Mouse (Mus musculus) testis, adult 2 months (tissue): ENCODE results near the gene Recql.

Experiments
- CTCF ChIP-seq: fragments of 200-500 bp; IDR thresholded peaks from 2 replicates; pipeline ENCODE4 v1.5.1; 2012; ENCODE audit warnings: low read depth, mild to moderate bottlenecking, inconsistent platforms, low read length, moderate library complexity; ENCODE audit not compliant: control insufficient read depth, insufficient read depth, insufficient replicate concordance
- POLR2A ChIP-seq: fragments of 200-500 bp; IDR thresholded peaks from 2 replicates; pipeline ENCODE4 v1.6.1; 2012; ENCODE audit warnings: low read depth, mild to moderate bottlenecking, inconsistent platforms, low read length, moderate library complexity; ENCODE audit not compliant: control insufficient read depth

DNA sequence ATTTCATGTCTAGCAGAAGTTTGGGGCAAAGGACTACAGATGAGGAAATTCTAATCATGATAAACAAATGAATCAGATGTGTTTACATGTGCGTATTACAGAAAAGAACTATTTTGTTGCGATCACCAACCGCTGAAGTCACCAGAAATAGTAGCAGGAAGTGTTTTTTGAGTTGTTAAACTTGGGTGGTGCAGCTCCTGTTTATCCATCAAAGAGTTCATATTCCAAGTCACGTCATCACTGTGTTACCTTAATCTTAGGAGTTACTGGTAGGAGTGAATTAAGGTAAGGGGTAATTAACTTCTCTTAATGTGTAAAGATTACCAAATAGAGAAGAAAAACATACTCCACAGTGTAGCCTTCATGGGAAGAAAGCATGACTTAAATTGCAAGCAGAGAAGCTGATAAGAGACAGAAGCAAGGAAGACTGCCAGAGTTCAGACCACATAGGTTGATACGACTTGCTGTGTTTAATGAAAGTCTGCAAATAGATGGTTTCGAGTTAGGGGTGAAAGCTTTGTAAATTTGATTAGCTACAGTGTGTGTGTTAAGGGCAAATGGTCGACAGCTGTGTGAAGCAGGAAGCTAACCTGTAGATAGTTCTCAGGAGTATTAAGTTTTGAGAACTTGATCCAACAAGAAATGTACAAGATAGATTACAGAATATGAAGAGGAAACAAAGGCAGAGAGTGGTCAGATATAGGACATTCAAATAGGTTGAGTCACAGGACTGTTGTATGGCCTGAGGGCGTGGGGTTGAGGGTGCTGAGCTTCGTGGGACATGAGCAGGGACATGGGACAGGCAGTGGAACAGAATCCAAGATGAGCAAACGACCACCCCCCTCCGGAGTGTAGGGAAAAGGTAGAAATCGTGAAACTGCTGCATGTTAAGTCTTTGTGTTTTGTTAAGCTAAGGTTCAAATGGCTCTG is 40.4 kb downstream of the Recql start:
- TF ChIP-seq CTCF, result no peak
- no peak for TF ChIP-seq POLR2A
